Mouse (Mus musculus) heart, adult 11 months (tissue): ENCODE measurements around the gene C2cd4c.

Experiments
- DNase-seq: peaks from one replicate; pipeline ENCODE4 v3.0.0; 2022

Gene C2cd4c

DNA sequence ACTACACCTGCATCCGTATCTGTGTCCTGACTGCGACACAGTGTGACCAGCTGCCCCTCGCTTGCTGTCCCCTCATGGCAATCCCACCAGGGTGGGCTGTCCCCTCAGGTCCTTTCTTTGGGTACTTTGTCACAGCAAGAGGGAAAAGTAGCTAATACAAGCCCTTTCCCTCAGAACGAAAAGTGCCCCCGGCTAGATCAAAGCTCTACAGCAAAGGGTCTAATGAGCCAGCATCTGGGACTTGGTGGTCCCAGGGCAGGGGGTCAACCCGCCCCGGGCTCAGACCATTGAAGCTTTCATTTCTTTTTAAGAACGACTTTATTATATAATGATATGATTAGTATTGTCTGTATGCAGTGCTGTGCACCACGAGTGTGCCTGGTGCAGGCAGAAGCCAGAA lies 35.5 kb downstream of the C2cd4c start:
- peak; percentile 68 for DNase-seq

DNA sequence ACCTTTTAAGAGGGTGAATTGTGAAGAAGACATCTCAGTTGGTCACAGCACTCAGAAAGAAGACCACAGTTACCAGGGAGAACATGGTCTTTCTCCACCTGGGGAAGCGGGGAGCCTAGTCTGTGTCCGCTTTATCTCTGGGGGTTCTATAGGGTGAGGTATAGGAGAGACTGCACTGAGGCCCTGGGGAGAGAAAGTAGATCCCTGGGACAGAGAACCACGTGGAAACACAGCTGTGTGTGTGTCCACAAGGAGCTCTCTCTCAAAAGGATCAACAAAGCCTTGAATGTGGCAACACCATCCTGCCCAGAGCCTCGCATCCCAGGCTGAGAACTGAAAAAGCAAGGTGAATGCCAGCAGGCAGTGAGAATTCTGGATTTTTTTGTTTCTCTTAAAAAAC lies 36.4 kb downstream of the C2cd4c start:
- DNase-seq = peak; percentile 80

- peak; percentile 58 for DNase-seq
Observed at GRCm38 (mm10) chr10:79575754-79576153, 38.1 kb downstream of the C2cd4c start.

DNA sequence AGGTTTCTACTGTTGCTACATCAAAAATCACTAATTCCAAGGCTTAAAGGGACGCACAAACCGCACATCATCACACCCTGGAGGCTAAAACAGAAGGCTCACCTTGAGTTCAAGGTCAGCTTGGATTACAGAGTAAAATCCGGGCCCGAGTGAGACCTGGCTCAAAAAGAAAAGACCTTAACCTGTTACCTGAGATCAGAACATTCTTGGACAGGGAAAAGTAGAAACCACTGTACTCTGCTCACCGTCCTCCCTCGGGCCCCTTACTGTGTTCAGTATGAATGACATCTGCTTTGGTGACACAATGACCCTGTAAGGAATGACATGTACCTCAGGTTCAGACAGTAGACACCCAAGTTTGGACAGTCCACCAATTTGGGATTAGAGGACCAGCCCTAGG lies 39.0 kb downstream of the C2cd4c start:
- peak; percentile 64 for DNase-seq

DNA sequence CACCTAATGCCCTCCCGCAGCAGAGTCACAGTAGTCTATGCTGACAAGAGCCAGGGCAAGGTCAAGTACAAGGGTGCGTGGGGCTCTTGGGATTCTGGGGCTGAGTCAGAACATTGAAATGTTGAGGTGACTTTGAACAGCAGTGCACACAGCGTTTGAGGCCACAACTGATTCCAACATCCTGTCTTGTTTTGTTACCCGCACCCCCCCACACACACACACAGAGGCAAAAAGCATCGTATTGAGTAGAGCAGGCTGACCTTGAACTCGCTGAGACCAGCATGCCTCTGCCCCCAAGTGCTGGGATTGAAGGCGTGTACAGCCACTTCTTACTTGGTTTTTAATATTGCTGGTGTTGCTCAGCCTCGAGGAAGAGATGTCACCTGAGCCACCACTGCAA lies 39.5 kb downstream of the C2cd4c start:
- peak; percentile 36 for DNase-seq

DNA sequence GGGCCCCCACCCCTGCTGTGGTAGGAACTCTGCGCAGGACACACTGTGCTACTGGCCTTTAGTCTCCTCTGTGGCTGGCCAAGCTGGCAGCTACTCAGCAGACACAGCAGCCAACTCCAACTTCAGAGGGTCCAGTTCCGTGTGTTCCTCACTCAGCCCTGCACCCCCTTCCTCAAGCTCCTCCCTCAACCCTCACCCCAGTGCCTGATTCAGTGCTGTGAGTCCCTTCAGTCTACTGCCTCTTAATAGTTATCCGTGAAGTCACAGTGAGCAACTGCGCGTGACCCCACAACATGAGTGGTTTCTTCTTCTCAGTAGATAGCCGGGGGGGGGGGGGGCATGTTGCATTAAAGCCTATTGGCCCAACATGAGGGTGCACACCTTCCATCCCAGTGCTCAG lies 40.2 kb downstream of the C2cd4c start:
- DNase-seq = peak; percentile 75

DNA sequence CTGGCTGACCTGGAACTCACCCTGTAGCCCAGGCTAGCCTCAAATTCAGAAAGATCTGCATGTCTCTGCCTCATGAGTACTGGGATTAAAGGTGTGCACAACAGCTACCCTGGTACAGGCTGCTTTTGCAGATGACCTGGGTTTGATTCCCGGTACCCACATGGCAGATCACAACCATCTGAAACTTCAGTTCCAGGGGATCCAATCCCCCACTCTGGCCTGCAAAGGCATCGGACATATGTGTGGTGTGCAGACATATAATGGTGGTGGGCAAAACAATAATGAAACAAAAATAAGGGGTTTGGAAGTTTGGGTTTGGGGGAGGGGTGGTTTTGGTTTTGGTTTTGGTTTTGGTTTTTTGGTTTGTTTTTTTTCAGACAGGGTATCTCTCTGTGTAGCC lies 42.5 kb downstream of the C2cd4c start:
- DNase-seq = peak; percentile 55

- DNase-seq = peak; percentile 61
Observed at GRCm38 (mm10) chr10:79569921-79570320, 43.9 kb downstream of the C2cd4c start.

DNA sequence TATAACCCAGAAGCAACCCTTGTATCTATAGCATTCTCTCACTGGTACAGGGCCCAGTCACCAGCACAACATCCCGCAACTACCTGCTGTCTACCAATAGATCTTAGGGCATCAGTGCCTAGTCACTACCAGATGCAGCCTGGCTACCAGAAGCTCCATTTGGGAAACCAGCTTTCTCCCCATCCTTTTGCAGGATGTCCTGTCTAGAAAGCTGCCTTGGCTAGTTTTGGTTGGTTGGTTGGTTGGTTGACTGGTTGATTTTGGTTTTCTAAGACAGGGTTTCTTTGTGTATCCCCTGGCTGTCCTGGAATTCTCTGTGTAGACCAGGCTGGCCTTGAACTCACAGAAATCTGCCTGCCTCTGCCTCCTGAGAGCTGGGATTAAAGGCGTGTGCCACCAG lies 54.1 kb downstream of the C2cd4c start:
- DNase-seq = peak; percentile 77

- DNase-seq = peak; percentile 56
Observed at GRCm38 (mm10) chr10:79557496-79557895, 56.3 kb downstream of the C2cd4c start.

DNA sequence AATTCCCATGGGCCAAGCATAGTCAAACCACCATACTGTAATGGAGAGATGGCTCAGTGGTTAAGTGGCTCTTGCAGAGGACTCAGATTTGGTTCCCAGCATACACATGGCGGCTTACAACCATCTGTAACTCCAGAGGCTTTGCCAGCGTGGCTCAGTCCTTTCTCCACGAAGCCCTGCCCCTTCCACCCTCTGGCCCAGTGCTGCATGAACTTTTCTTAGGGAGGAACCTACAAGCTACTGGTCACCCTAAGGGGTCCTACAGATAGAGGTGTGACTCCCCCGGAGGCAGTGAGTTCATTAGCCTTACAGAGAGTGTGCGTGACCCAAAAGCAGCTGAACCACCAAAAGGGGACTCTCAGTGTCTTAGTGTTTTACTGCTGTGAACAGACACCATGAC lies 56.9 kb downstream of the C2cd4c start:
- peak; percentile 72 for DNase-seq
